In the genomic region with DNA sequence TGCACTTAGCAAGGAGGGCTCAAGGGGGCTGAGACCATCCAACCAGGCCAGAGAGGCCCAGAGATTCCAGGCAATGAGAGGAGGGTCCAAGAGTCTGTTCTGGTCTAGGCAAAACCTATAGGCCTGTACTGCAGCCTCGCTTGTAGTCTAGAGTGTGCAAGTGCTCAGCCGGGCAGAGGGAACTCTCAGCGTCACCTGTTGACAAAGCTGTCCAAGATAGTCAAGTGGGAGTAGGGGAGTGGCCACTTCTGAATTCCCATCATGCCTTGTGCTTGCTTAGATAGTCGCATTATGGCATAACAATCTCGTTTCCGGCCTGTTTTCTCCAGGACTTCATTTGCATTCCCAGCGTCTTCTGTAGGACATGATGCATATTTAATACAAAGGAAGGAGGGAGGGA, we compare ENCODE assay signal across 19 mouse cellular contexts.
DNase-seq lines count a peak whose midpoint lies in the region; ATAC-seq lines count a peak whose summit lies in the region.
"Had no signal": no experiment of that assay in that cellular context is flagged by ENCODE, and none has a peak within 500 bp of the region (broad histone marks: within the 10 kb centered on the region; RNA-seq: fewer than 3 reads in every experiment).

No protein-coding gene starts in this region.

- H3K9me3 ChIP-seq in embryonic facial prominence, embryonic 10.5 days, result no peaks in the 10 kb centered on the region
- H3K9me3 ChIP-seq in lung, embryonic 16.5 days (ENCODE audit: control insufficient read depth, low read length), result no peaks in the 10 kb centered on the region
- H3K9me3 ChIP-seq in midbrain, embryonic 14.5 days (ENCODE audit: control insufficient read depth, low read length), result no peaks in the 10 kb centered on the region
- H3K9me3 ChIP-seq: embryonic facial prominence, embryonic 13.5 days; forebrain, embryonic 13.5 days; heart, embryonic 15.5 days; hindbrain, embryonic 15.5 days had no signal

- H3K4me1 ChIP-seq in embryonic facial prominence, embryonic 10.5 days, result peaks cover 60% of the 10 kb centered on the region
- H3K4me1 ChIP-seq in lung, embryonic 16.5 days (replicated peaks; ENCODE audit: control insufficient read depth, insufficient read depth, low read length), result no peaks in the 10 kb centered on the region
- peaks cover 15% of the 10 kb centered on the region; the same call in 1 of the 2 replicates for H3K4me1 ChIP-seq in midbrain, embryonic 14.5 days (ENCODE audit: control insufficient read depth, insufficient read depth, low read length)

- H3K4me2 ChIP-seq in lung, embryonic 16.5 days (ENCODE audit: low read depth, low read length), result no peak overlapping the region
- H3K4me2 ChIP-seq in midbrain, embryonic 14.5 days (ENCODE audit: low read length), result no peak overlapping the region
- H3K4me2 ChIP-seq: embryonic facial prominence, embryonic 13.5 days; forebrain, embryonic 13.5 days; heart, embryonic 11.5 days; heart, embryonic 15.5 days; hindbrain, embryonic 15.5 days had no signal

- WGBS in embryonic facial prominence, embryonic 10.5 days, result 92% methylated on average over 7 of the region's 7 CpGs
- 63% methylated on average over 7 of the region's 7 CpGs for WGBS in lung, embryonic 16.5 days
- WGBS in midbrain, embryonic 14.5 days, result 62% methylated on average over 7 of the region's 7 CpGs

- no peak overlapping the region for H3K4me3 ChIP-seq in embryonic facial prominence, embryonic 10.5 days
- no peak overlapping the region for H3K4me3 ChIP-seq in lung, embryonic 16.5 days (ENCODE audit: low read length)
- H3K4me3 ChIP-seq in midbrain, embryonic 14.5 days (replicated peaks; ENCODE audit: low read depth, low read length), result no peak overlapping the region
- H3K4me3 ChIP-seq: embryonic facial prominence, embryonic 13.5 days; forebrain, embryonic 13.5 days; gastrocnemius, adult 2 months; heart, embryonic 15.5 days; hindbrain, embryonic 15.5 days had no signal

- peaks cover 3% of the 10 kb centered on the region; the same call in 1 of the 2 replicates for H3K27me3 ChIP-seq in embryonic facial prominence, embryonic 10.5 days (replicated peaks; ENCODE audit: low read depth, poor library complexity, severe bottlenecking)
- H3K27me3 ChIP-seq in lung, embryonic 16.5 days (ENCODE audit: control insufficient read depth, insufficient read depth, low read depth, low read length), result no peaks in the 10 kb centered on the region
- H3K27me3 ChIP-seq in midbrain, embryonic 14.5 days (ENCODE audit: control insufficient read depth, insufficient read depth, low read length), result no peaks in the 10 kb centered on the region
- H3K27me3 ChIP-seq: embryonic facial prominence, embryonic 13.5 days; forebrain, embryonic 13.5 days; heart, embryonic 15.5 days; hindbrain, embryonic 15.5 days had no signal

- ATAC-seq in lung, embryonic 16.5 days (ENCODE audit: low read depth), result peak; percentile 62; the same call in 1 of the 2 replicates
- ATAC-seq in midbrain, embryonic 14.5 days (ENCODE audit: low FRiP score, low TSS enrichment), result no peak
- ATAC-seq: forebrain, embryonic 13.5 days had no signal

- peak overlapping the region; percentile 62; the same call in 1 of the 2 replicates for H3K27ac ChIP-seq in embryonic facial prominence, embryonic 10.5 days (replicated peaks)
- H3K27ac ChIP-seq in lung, embryonic 16.5 days (ENCODE audit: low read length), result no peak overlapping the region
- no peak overlapping the region for H3K27ac ChIP-seq in midbrain, embryonic 14.5 days (replicated peaks; ENCODE audit: low read depth, low read length)
- H3K27ac ChIP-seq: embryonic facial prominence, embryonic 13.5 days; forebrain, embryonic 13.5 days; gastrocnemius, adult 2 months; heart, embryonic 15.5 days; hindbrain, embryonic 15.5 days had no signal

- peak; percentile 18 for DNase-seq in R1 (ENCODE audit: low read depth, low spot score)
- no peak for DNase-seq in embryonic facial prominence, embryonic 10.5 days (ENCODE audit: low spot score)
- peak; percentile 44 for DNase-seq in lung, postnatal 25 days (ENCODE audit: low spot score)
- no peak for DNase-seq in midbrain, embryonic 14.5 days
- DNase-seq in heart, adult 11 months, result no peak
- no peak for DNase-seq in adrenal gland, adult 8-10 months
- DNase-seq: adrenal gland, postnatal 14 days; cerebellum, adult 11-12 months; cerebellum, adult 9-10 months; cerebellum, postnatal 25 days; gastrocnemius, adult 2 months; gastrocnemius, postnatal 25 days; heart, postnatal 14 days had no signal

- no peak overlapping the region for H3K9ac ChIP-seq in lung, embryonic 16.5 days (ENCODE audit: low read length)
- no peak overlapping the region for H3K9ac ChIP-seq in midbrain, embryonic 14.5 days (replicated peaks; ENCODE audit: low read length)
- H3K9ac ChIP-seq: embryonic facial prominence, embryonic 13.5 days; forebrain, embryonic 13.5 days; heart, embryonic 15.5 days; hindbrain, embryonic 15.5 days had no signal

- no peaks in the 10 kb centered on the region for H3K36me3 ChIP-seq in embryonic facial prominence, embryonic 10.5 days (replicated peaks)
- no peaks in the 10 kb centered on the region for H3K36me3 ChIP-seq in lung, embryonic 16.5 days (ENCODE audit: control insufficient read depth, insufficient read depth, low read length)
- H3K36me3 ChIP-seq in midbrain, embryonic 14.5 days (ENCODE audit: control insufficient read depth, insufficient read depth, low read length), result no peaks in the 10 kb centered on the region
- H3K36me3 ChIP-seq: embryonic facial prominence, embryonic 13.5 days; heart, embryonic 15.5 days; hindbrain, embryonic 15.5 days had no signal

Comparison
In these comparisons a context has a peak if more than half of its experiments do, and no peak if none do; other contexts are left out.
1. DNase-seq: peak in R1 (single experiment) and lung, postnatal 25 days (single experiment); none in embryonic facial prominence, embryonic 10.5 days (single experiment), midbrain, embryonic 14.5 days (single experiment), heart, adult 11 months (single experiment) and adrenal gland, adult 8-10 months (single experiment).